Mouse (Mus musculus) cerebellum, postnatal 10 days (tissue): ENCODE data around the gene Ankrd34a.

Source experiments
- DNase-seq, 2 experiments: peaks; one replicate each; pipeline ENCODE4 v3.0.0; 2021; ENCODE audit warnings: mixed read lengths in 2 of 2

Ankrd34a gene

DNA sequence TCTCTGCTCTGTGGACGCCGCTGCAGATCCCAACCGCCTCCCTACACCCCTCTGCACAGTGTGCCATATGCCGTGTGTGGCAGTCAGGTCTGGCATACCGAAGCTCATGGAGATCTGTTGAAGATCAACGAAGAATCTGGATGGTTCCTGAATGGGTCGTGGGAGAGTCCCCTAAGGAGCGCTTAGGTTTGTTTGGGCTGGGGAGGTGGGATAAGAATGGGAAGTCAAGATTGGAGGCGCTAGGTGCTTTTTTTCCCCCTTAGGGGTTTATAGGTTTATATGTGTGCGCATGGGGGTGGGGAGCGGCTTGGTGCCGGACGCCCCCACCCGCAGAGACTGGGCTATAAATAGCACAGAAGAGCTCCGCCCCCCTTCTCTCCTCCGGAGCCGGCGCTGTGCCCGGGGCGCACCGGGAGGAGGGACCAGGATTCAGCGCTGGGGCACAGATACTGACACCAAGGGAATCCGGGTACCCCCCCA is at the start of gene Ankrd34a:
Ankrd34a (plus strand) TSS at position 409 of the 480 bp plus-strand sequence.
- DNase-seq = peak; percentile 88

DNA sequence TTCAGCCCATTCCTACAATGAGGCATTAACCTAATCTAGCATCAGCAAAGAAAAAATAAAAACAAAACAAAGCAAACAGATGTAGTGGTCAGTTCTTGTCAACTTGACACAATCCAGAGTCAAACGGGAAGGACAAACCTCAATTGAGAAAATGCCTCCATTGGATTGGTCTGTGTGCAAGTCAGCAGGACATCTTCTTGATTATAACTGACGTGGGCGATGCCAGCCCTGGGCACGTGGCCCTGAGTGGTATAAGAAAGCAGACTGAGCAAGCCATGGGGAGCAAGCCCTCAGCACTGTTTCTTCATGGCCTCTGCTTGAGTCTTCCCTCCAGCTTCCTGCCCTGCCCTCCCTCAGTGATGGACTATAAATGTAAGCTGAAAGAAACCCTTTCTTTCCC is 49.6 kb upstream of the Ankrd34a start:
- DNase-seq = peak; percentile 32 to 40

DNA sequence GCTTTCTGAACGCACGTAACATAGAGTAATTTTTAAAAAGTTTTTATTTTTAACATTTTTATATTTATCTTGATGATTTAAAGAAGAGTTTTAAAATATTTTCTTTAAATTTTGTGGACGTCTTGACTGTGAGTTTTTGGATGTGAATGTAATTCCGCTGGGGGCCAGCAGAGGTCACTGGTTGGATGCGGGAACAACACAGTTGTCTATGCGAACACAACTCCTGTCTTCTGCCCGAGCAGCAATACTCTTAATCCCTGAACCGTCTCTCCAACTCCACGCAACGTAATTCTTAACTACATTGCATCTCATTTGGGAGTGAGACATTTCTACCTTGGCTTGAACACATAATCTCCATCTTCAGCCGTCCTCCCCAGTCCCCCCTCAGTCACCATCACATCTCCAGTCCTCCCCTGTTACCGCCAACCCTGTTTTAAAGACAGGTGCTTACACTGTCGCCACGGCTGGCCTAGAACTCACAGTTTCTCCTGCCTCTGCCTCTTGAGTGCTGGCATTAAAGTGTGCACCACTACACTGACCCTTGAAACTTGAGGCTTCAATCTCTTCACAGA is 49.0 kb upstream of the Ankrd34a start:
- DNase-seq = peak; percentile 89 to 93

DNA sequence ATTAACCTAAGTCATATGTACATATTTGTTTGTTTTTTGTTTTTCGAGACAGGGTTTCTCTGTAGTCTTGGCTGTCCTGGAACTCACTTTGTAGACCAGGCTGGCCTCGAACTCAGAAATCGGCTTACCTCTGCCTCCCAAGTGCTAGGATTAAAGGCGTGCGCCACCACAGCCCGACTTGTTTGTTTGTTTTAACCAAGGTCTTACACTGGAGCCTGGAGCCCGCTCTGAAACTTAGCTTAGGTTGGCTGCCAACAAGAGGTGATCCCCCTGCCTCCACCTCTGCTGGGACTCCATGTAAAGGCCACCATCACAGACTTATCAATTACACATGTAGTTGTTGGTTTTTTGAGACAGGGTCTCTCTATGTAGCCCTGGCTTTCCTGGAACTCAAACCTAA is 47.6 kb upstream of the Ankrd34a start:
- DNase-seq = no peak

DNA sequence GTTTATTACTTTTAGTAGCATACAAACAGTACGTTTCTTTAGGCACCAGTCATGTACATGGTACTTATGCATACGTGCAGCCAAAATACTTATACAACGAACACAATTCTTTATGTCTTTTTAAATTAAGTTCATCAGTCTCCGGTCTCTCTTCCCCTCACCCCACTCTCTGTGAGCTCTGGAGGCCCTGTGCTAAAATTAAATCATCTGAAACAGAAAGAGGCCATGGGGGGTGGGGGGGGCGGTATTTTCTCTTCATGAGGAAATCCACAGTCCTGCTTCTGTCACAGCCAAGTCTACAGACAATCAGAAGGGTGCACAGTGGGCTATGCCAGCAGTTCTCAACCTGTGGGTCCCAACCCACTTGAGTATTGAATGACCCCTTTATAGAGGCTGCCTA is 47.1 kb upstream of the Ankrd34a start:
- DNase-seq = no peak

DNA sequence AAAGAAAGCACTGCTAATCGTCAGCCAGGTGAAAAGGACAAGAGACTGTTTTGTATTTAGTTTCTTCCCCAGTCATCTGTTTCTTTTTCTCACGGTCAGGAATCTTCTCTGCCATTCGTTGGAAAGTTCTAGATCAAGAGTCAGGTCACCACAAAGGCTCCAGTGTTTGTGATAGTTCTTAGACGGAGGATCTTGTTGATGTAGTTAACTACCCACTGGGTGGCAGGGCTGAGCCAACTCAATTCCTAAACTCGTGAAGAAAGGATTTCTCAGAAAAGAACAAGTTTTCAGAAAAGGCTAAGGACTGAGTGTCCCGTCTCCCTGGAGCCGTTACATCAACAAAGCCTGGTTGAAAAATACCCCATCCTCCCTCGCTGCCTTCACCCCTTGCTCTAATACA is 45.2 kb upstream of the Ankrd34a start:
- peak; percentile 68 to 70 for DNase-seq

DNA sequence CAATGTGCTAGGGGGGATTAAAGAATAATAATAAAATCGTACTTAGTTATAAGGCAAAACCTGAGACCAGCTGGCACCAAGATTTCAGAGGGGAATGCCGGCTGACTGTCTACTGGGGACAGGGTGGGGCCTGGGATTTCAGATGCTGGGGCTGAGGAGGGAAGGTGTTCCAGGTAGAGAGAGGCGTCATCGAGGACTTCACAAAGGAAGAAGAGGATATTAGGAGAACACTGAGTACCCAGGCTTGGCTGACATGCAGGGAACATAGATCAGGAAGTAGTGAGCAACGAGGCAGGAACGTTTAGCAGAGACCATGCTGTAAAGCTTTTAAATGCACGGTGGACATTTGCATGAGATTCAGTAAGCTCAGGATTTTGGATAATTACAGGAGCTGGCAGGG is 44.5 kb upstream of the Ankrd34a start:
- DNase-seq = no peak

DNA sequence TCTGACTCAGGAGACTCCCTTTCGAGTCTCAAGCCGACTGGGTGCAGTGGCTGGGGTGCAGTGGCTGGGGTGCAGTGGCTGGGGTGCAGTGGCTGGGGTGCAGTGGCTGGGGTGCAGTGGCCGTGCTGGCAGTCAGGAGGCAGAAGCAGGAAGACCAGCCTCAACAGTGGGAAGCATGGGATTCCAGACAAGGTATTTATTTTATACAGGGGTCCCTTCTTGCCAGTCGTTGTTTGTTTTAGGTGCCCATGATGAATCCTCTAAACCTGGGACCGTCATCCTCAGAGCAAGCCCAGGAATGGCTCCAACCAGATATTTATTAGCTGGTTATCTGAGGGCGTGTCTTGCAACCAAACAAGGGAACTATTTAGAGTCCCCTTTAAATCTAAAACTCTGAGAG is 42.8 kb upstream of the Ankrd34a start:
- DNase-seq = no peak

DNA sequence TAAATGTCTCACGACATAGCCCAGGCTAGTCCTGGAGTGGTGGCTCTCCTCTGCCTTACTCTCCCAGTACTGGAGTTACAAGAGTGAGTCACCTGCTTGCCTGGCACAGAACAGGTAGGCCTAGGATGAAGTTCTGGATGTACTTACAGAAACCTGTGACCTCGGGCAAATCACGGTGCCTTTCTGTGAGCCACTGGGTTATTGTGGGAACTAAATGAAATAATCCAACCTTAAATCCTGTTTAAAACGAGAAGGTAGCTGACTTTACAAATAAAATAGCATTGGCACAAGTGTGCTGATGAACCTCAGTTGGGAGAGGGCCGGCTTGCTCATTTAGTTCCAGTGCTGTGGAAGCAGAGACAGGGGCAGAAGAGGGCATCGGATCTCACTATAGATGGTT is 42.2 kb upstream of the Ankrd34a start:
- DNase-seq = no peak

DNA sequence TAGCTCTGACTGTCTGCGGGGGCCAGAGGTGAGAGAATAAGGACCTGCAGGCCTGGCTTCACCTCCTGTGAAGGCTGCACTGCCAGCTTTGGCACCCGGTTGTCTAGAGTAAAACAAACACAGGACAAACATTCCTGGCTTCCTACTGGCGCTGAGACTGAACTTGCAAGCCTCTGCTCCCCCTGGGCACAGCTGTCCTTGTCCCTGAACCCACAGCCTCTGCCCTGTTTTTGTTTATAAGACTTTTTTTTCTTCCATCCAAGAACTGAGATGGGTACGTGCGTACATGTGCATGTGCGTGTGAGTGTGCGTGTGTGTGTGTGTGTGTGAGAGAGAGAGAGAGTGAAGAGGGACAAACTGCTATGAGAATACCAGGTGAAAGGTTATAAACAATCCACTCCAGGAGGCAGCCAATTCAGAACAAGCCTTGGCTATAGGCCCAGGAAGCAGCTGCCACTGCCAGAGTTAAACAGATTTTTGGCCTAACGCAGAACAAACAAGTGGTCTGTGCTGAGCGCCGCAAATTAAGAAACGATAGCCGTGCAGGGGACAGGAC is 41.3 kb upstream of the Ankrd34a start:
- peak; percentile 82 to 84 for DNase-seq

DNA sequence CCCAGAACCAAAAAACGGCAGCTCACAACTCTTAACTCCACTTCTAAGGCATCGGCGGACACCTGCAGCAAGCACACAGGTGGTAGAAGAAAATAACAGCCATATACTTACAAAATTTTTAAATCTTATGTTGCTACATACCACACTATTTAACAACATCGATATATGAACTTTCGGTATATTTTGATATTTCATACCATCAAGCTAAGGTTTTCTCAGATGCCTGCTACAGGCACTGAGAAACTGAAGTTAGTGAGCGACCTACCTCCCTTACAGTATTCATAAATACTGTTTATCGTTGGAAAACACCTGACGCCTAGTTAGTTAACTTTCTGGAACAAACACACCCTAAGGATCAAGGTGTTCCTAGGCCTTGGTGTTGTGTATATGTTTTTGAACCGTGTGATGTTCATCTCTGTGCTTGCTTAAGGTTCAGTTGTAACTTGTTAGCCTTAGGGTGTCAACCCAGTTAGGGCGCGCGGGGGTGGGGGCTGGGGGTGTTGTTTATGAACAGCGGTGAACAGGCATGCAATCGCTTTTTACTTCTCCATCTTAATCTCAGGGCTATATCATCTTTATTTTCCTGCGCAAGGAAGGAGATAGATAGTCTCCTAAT is 40.3 kb upstream of the Ankrd34a start:
- no peak for DNase-seq

DNA sequence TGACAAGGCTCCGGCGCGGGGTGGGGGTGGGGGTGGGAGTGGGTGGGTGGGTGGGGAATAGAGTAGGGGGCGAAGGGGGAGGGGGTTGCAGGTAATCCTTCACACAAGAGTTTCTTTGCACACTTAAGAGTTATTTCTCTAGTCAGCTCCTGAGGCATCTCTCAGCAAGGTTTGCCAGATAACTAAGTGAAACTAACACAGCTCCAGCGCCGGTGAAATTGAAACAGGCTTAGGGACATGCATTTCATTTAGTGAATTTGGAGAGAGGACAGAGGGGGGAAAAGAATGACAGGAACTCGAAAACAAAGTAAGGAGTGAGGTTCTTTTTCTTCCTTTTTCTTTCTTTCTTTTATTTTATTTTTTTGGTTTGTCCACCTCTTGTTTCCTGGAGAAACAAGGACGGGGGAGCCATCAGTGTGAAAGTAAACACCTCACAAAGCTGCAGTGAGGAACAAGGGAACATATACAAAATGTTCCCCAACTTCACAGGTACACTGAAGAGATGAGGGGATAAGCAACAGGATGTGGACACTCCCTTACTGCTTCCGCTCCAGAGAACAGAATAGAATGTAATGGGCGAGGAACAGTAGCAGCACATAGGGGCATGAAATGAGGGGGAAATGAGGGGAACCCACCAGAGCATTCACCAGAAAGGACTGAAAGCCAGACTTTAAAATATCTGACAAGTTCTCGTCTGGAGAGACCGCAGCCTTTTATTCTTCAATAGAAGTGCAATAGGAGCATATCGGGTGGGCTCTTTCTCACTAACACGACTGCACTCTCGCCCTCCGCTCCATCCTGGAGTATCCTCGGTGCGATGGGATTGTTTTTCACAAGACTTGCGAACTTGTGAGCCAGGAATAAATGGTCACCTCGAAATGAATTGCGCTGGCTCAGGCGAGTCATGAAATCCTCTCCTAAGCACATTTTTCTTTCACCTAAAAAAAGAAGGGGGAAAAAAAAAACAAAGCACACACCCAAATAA is 39.5 kb upstream of the Ankrd34a start:
- no peak for DNase-seq

DNA sequence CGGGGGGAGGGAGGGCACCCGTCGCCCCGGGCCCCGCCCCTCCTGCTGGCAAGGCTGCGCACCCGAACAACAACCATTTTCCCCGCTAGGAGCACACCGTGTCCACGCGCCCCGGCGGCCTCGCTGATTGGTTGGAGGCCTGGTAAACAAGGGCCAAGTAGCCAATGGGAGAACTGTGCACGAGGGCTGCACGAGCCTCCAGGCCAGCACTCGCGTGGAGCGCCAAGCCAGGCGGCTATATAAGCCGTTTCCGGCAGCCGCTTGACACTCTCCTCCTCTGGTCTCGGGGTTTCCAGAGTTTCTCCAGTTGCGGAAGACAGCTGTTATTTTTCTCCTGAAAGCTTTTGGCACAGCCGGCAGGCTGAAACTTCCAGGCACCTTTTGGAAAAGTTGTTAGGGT is 38.7 kb upstream of the Ankrd34a start, which contains the start of gene Txnip:
Txnip (plus strand) TSS at position 264 of the 400 bp plus-strand sequence.
- DNase-seq = peak; percentile 99 to 100

DNA sequence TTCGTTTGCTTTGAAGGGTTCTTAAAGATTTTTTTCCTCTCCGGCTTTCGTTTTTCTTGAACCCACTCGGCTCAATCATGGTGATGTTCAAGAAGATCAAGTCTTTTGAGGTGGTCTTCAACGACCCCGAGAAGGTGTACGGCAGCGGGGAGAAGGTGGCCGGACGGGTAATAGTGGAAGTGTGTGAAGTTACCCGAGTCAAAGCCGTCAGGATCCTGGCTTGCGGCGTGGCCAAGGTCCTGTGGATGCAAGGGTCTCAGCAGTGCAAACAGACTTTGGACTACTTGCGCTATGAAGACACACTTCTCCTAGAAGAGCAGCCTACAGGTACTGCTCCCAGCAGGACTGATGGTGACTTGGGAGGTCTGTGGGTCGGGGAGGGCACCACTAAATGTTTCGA is 38.3 kb upstream of the Ankrd34a start:
- DNase-seq = peak; percentile 61 to 66

DNA sequence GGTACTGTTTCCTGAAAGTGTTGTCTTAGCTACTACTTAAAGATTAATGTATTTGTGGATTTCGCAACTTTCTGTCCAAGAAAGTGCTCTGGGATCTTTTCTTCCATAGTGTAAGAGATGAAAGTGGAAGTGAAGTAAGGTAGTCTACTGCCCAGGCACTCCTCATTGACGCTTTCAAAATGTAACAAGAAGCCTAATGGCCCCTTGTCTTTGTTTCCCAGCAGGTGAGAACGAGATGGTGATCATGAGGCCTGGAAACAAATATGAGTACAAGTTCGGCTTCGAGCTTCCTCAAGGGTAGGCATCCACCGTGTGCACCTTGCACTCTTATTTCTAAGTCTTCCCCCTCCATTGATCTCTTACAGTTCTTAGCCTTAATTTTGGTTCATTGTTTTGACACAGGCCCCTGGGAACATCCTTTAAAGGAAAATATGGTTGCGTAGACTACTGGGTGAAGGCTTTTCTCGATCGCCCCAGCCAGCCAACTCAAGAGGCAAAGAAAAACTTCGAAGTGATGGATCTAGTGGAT is 37.7 kb upstream of the Ankrd34a start:
- DNase-seq = peak in 1 of 2 experiments; percentile 36

DNA sequence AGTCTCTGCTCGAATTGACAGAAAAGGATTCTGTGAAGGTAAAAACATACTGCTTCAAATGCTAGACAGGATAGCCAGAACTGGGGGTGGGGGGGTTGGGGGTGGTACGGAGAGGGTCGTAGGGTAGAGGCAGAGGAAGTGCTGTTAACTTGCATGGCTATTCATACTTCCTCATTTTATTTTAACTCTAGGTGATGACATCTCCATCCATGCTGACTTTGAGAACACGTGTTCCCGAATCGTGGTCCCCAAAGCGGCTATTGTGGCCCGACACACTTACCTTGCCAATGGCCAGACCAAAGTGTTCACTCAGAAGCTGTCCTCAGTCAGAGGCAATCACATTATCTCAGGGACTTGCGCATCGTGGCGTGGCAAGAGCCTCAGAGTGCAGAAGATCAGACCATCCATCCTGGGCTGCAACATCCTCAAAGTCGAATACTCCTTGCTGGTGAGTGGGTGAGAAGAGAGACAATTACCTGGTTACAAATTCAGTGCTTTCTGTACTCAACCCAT is 37.0 kb upstream of the Ankrd34a start:
- no peak for DNase-seq

DNA sequence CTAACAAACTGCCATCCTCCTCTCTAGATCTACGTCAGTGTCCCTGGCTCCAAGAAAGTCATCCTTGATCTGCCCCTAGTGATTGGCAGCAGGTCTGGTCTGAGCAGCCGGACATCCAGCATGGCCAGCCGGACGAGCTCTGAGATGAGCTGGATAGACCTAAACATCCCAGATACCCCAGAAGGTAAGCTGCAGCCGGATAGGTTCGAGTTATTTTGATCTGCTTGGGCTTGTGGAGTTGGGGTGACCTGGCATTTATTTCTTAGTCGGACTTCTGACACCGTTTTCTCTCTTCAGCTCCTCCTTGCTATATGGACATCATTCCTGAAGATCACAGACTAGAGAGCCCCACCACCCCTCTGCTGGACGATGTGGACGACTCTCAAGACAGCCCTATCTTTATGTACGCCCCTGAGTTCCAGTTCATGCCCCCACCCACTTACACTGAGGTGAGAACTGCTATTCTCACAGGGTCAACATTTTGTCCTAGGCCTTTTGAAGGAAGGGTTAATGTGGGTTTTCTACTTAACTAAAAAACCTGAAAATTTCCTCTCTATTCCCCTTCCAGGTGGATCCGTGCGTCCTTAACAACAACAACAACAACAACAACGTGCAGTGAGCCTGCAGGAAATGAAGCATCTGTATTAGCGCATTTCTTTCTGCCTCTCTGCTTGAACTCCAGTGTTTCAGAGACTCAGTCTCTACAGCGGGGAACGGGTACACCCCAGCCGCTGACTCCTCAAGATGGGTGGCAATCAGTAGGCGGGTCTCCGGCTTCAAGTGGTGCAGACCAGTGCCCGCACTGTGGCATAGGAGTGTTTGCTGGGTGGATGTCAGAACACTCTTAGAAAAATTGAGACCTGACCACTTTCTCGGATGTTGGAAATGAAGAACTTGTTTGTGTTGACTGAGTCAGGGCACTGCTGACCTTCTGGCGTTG is 36.3 kb upstream of the Ankrd34a start:
- peak in 1 of 2 experiments; percentile 39 for DNase-seq

DNA sequence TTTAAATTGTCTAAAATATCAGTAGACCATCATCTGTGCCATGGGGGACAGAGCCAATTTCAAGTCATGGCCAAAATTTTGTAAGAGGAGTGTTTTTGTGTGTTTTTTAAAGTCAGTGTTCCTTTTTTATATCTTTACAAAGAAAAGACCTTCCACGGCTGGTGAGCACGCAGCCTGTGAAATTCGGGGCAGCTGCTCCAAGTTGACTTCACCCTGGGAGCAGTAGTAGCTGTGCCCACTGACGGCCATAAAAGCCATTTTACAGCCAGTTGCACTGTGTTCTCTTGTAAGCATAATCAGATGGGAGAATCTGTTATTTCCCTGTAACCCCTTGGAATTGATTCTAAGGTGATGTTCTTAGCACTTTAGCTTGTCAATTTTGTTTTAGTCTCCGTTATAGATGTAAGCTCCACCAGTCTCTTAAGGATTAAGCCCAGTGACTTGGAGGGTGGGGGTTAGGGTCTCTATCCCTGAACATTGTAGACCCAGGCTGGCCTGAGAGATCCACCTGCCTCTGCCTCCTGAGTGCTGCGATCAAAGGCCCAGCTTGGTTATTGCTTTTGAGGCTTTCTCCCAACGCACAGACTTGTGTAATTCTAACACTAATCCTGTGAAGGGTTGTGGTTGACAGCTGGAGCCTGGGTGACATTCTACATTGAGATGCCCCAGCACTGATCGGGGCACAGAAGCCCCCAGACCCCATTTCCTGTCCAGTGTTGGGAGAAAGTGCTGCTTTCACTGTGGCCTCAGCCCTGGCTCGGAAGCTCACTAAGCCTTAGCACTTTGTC is 35.4 kb upstream of the Ankrd34a start:
- DNase-seq = no peak

DNA sequence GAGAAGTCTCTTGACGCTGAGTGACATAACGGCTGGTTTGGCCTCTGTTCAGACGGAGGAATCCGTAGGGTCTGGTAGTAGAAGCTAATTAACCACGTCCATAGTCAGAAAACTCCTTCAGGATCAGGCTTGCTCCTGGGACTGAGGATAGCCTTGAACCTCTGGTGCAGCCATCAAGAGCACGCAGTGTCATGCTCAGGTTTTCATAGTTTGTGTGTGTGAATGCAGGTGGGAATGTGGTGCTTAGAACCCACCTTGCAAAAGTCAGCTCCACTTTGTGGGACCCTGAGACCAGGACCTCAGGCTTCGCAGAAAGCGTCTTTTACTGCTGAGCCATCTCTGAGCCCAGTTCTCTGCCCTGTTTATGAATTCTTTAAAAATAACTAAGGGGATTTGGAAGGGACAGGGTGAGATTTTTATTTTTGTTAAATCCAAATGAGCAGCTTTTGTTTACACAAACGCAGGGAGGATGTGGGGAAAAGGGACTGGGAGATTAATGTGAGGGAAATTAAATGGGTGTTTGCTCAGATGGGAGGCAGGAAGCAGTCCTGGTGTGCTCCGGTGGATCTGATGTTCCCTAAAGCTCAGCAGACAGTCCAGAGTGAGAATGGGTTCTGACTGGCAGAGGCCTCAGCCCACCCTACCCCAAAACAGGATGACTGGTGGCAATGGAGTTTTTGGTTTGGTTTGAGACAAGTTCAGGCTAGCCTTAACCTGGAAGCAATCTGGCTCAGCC is 34.3 kb upstream of the Ankrd34a start:
- no peak for DNase-seq

DNA sequence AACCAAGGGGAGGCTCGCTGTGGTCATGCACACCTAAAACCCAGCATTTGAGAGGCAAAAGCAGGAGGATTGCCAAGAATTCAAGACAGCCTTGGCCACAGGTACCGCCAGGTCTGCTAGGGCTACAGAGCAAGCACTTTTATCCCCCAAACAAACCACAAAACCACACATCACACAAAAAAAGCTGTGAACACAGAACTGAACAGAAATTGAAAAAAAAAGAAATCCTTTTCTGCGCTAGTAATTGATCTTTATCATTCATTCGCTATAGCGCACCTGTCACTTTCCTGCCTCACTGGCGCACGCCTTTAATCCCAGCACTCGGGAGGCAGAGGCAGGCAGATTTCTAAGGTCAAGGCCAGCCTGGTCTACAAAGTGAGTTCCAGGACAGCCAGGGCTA is 33.2 kb upstream of the Ankrd34a start:
- no peak for DNase-seq
